Mouse (Mus musculus): ENCODE measurements at regions not wholly inside any gene's neighbourhood (a gene's known extent, or its start where the extent isn't known, plus 50 kb on each side); places are given as distances from the start of the nearest gene placed in this dataset.

GRCm38 (mm10) chr4:52099187-52099586 lies 339.9 kb upstream of the Smc2 start:
- H3K4me3 ChIP-seq (replicated peaks) = no peak overlapping the region
- no peak overlapping the region for H3K4me2 ChIP-seq
- no peaks in the 10 kb centered on the region for H3K9me3 ChIP-seq (replicated peaks)
- H3K36me3 ChIP-seq = no peaks in the 10 kb centered on the region
- no peak for ATAC-seq (ENCODE audit: low FRiP score)
- H3K4me1 ChIP-seq = no peaks in the 10 kb centered on the region
- no peaks in the 10 kb centered on the region for H3K27me3 ChIP-seq (replicated peaks)
- no peak overlapping the region for H3K27ac ChIP-seq (replicated peaks)
- no peak overlapping the region for H3K9ac ChIP-seq (replicated peaks)
- 76% methylated on average over 3 of the region's 3 CpGs for WGBS

GRCm38 (mm10) chr4:52105887-52106286 lies 333.2 kb upstream of the Smc2 start:
- Histone ChIP-seq H3K27ac (replicated peaks) (no peak overlapping the region), H3K4me3 (replicated peaks) (no peak overlapping the region), H3K9ac (replicated peaks) (no peak overlapping the region), H3K36me3 (no peaks in the 10 kb centered on the region), H3K9me3 (replicated peaks) (no peaks in the 10 kb centered on the region), H3K4me2 (no peak overlapping the region), H3K4me1 (no peaks in the 10 kb centered on the region), H3K27me3 (replicated peaks) (no peaks in the 10 kb centered on the region)
- 83% methylated on average over 12 of the region's 12 CpGs for WGBS
- ATAC-seq (ENCODE audit: low FRiP score) = no peak

GRCm38 (mm10) chr4:52117765-52118290 lies 321.2 kb upstream of the Smc2 start:
- H3K4me3 ChIP-seq (replicated peaks) = no peak overlapping the region
- no peaks in the 10 kb centered on the region for H3K36me3 ChIP-seq
- ATAC-seq (ENCODE audit: low FRiP score) = no peak
- H3K9ac ChIP-seq (replicated peaks) = no peak overlapping the region
- no peak overlapping the region for H3K4me2 ChIP-seq
- H3K4me1 ChIP-seq = no peaks in the 10 kb centered on the region
- H3K9me3 ChIP-seq (replicated peaks) = no peaks in the 10 kb centered on the region
- no peak overlapping the region for H3K27ac ChIP-seq (replicated peaks)
- H3K27me3 ChIP-seq (replicated peaks) = no peaks in the 10 kb centered on the region
- 60% methylated on average over 4 of the region's 4 CpGs for WGBS

- WGBS = 61% methylated on average over 3 of the region's 3 CpGs
- H3K4me2 ChIP-seq = no peak overlapping the region
Measured at GRCm38 (mm10) chr4:52118439-52119072, 320.5 kb upstream of the Smc2 start.

GRCm38 (mm10) chr4:52152565-52153164 lies 286.4 kb upstream of the Smc2 start:
- peak; percentile 50; the same call in 1 of the 2 replicates for ATAC-seq (ENCODE audit: low FRiP score)
- WGBS = 78% methylated on average over 6 of the region's 6 CpGs
- Histone ChIP-seq H3K4me1 (no peaks in the 10 kb centered on the region), H3K9ac (replicated peaks) (no peak overlapping the region), H3K9me3 (replicated peaks) (no peaks in the 10 kb centered on the region), H3K4me3 (replicated peaks) (no peak overlapping the region), H3K27me3 (replicated peaks) (no peaks in the 10 kb centered on the region), H3K4me2 (no peak overlapping the region), H3K27ac (replicated peaks) (no peak overlapping the region), H3K36me3 (no peaks in the 10 kb centered on the region)

More at GRCm38 (mm10) chr4:52118439-52119072, 320.5 kb upstream of the Smc2 start:
- no peaks in the 10 kb centered on the region for H3K27me3 ChIP-seq (replicated peaks)
- H3K9me3 ChIP-seq (replicated peaks) = no peaks in the 10 kb centered on the region
- H3K27ac ChIP-seq (replicated peaks) = no peak overlapping the region
- no peak for ATAC-seq (ENCODE audit: low FRiP score)
- H3K9ac ChIP-seq (replicated peaks) = no peak overlapping the region
- H3K36me3 ChIP-seq = no peaks in the 10 kb centered on the region
- no peaks in the 10 kb centered on the region for H3K4me1 ChIP-seq
- no peak overlapping the region for H3K4me3 ChIP-seq (replicated peaks)

- H3K9ac ChIP-seq (replicated peaks) = no peak overlapping the region
- no peak overlapping the region for H3K4me3 ChIP-seq (replicated peaks)
- H3K36me3 ChIP-seq = no peaks in the 10 kb centered on the region
- no peaks in the 10 kb centered on the region for H3K9me3 ChIP-seq (replicated peaks)
- ATAC-seq (ENCODE audit: low FRiP score) = no peak
- no peaks in the 10 kb centered on the region for H3K27me3 ChIP-seq (replicated peaks)
- H3K4me2 ChIP-seq = no peak overlapping the region
- no peaks in the 10 kb centered on the region for H3K4me1 ChIP-seq
- no peak overlapping the region for H3K27ac ChIP-seq (replicated peaks)
- 77% methylated on average over 4 of the region's 4 CpGs for WGBS
Measured at GRCm38 (mm10) chr4:52176240-52176639, 262.8 kb upstream of the Smc2 start.

- no peaks in the 10 kb centered on the region for H3K27me3 ChIP-seq (replicated peaks)
- 47% methylated on average over 3 of the region's 3 CpGs for WGBS
- H3K4me1 ChIP-seq = no peaks in the 10 kb centered on the region
- no peaks in the 10 kb centered on the region for H3K9me3 ChIP-seq (replicated peaks)
- no peak overlapping the region for H3K4me3 ChIP-seq (replicated peaks)
- no peak for ATAC-seq (ENCODE audit: low FRiP score)
- no peak overlapping the region for H3K9ac ChIP-seq (replicated peaks)
- no peak overlapping the region for H3K27ac ChIP-seq (replicated peaks)
- H3K4me2 ChIP-seq = no peak overlapping the region
- no peaks in the 10 kb centered on the region for H3K36me3 ChIP-seq
Measured at GRCm38 (mm10) chr4:52197777-52198176, 241.3 kb upstream of the Smc2 start.

GRCm38 (mm10) chr4:52210601-52211000 lies 228.4 kb upstream of the Smc2 start:
- Histone ChIP-seq H3K4me1 (peaks cover 3% of the 10 kb centered on the region; the same call in 1 of the 2 replicates), H3K27ac (replicated peaks) (no peak overlapping the region), H3K27me3 (replicated peaks) (no peaks in the 10 kb centered on the region), H3K4me3 (replicated peaks) (no peak overlapping the region), H3K9ac (replicated peaks) (no peak overlapping the region), H3K4me2 (no peak overlapping the region), H3K9me3 (replicated peaks) (no peaks in the 10 kb centered on the region), H3K36me3 (no peaks in the 10 kb centered on the region)
- no peak; the same call in 1 of the 2 replicates for ATAC-seq (ENCODE audit: low FRiP score)

GRCm38 (mm10) chr4:52211022-52211421 lies 228.0 kb upstream of the Smc2 start:
- no peak overlapping the region for H3K4me2 ChIP-seq
- WGBS = 11% methylated on average over 5 of the region's 5 CpGs
- peak; percentile 70; the same call in 1 of the 2 replicates for ATAC-seq (ENCODE audit: low FRiP score)
- H3K4me3 ChIP-seq (replicated peaks) = no peak overlapping the region
- peaks cover 3% of the 10 kb centered on the region; the same call in 1 of the 2 replicates for H3K4me1 ChIP-seq
- H3K9ac ChIP-seq (replicated peaks) = no peak overlapping the region
- no peaks in the 10 kb centered on the region for H3K27me3 ChIP-seq (replicated peaks)
- H3K27ac ChIP-seq (replicated peaks) = no peak overlapping the region
- no peaks in the 10 kb centered on the region for H3K36me3 ChIP-seq
- H3K9me3 ChIP-seq (replicated peaks) = no peaks in the 10 kb centered on the region

- Histone ChIP-seq H3K4me1 (peaks cover 3% of the 10 kb centered on the region; the same call in 1 of the 2 replicates), H3K4me3 (replicated peaks) (no peak overlapping the region), H3K27ac (replicated peaks) (no peak overlapping the region), H3K36me3 (no peaks in the 10 kb centered on the region), H3K27me3 (replicated peaks) (no peaks in the 10 kb centered on the region), H3K4me2 (no peak overlapping the region), H3K9me3 (replicated peaks) (no peaks in the 10 kb centered on the region), H3K9ac (replicated peaks) (no peak overlapping the region)
- 24% methylated on average over 3 of the region's 3 CpGs for WGBS
- peak; percentile 45; the same call in 1 of the 2 replicates for ATAC-seq (ENCODE audit: low FRiP score)
Measured at GRCm38 (mm10) chr4:52213363-52213762, 225.7 kb upstream of the Smc2 start.
